In the genomic region with DNA sequence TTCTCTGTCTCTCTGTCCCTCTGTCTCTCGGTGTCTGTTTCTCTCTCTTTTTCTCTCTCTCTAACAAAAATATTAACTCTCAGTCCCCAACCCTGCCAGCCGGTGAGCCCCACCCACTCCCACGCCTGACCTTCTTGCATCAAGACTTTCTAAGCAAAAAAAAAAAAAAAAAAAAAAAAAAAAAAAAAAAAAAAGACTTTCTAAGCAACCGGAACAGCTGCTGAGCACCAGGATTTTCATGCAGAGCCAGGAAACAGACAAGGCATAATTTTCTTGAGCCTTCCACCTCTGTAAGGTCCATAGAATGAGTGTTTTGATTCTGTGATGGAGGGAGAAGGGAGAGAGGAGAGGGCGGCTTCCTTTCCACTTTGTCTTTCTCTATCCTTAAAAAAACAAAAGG, we compare ENCODE assay signal across 9 mouse cellular contexts.
DNase-seq lines count a peak whose midpoint lies in the region; ATAC-seq and TF ChIP-seq lines count a peak whose summit lies in the region.
"Had no signal": no experiment of that assay in that cellular context is flagged by ENCODE, and none has a peak within 500 bp of the region (broad histone marks: within the 10 kb centered on the region; RNA-seq: fewer than 3 reads in every experiment).

No protein-coding gene starts in this region.

- no peak overlapping the region for H3K9ac ChIP-seq in hindbrain, postnatal 0 days (replicated peaks; ENCODE audit: low read length)
- H3K9ac ChIP-seq in hindbrain, embryonic 13.5 days: no peak overlapping the region
- H3K9ac ChIP-seq: hindbrain, embryonic 15.5 days had no signal

- TF ChIP-seq CTCF in hindbrain, postnatal 0 days (IDR thresholded peaks at IDR 0.05; ENCODE audit: low read depth): no peak

- H3K27me3 ChIP-seq in hindbrain, postnatal 0 days (ENCODE audit: insufficient read depth, low read length): no peaks in the 10 kb centered on the region
- no peaks in the 10 kb centered on the region for H3K27me3 ChIP-seq in hindbrain, embryonic 13.5 days
- H3K27me3 ChIP-seq: hindbrain, embryonic 15.5 days had no signal

- ATAC-seq in hindbrain, postnatal 0 days: no peak
- no peak for ATAC-seq in hindbrain, embryonic 13.5 days (ENCODE audit: low FRiP score)

- H3K4me2 ChIP-seq in hindbrain, postnatal 0 days (ENCODE audit: low read depth, low read length): no peak overlapping the region
- H3K4me2 ChIP-seq in hindbrain, embryonic 13.5 days: no peak overlapping the region
- H3K4me2 ChIP-seq: hindbrain, embryonic 15.5 days had no signal

- H3K9me3 ChIP-seq in hindbrain, postnatal 0 days (ENCODE audit: low read length): no peaks in the 10 kb centered on the region
- H3K9me3 ChIP-seq in hindbrain, embryonic 13.5 days: no peaks in the 10 kb centered on the region
- H3K9me3 ChIP-seq: hindbrain, embryonic 15.5 days had no signal

- H3K4me3 ChIP-seq in hindbrain, postnatal 0 days (ENCODE audit: low read length): no peak overlapping the region
- H3K4me3 ChIP-seq in hindbrain, embryonic 13.5 days: no peak overlapping the region
- H3K4me3 ChIP-seq: hindbrain, embryonic 15.5 days had no signal

- DNase-seq in hindbrain, postnatal 0 days (ENCODE audit: low spot score): peak; percentile 19
- peak; percentile 66 for DNase-seq in CD4-positive, CD25-positive, alpha-beta regulatory T cell, adult 2 months (ENCODE audit: low read depth, low spot score)
- peak; percentile 1 for DNase-seq in T-cell, adult 2 months (ENCODE audit: low spot score)
- DNase-seq in kidney, postnatal 14 days: peak; percentile 17
- DNase-seq in frontal cortex, adult 2 months (ENCODE audit: extremely low spot score in 1 of 2, low spot score in 1 of 2): no peak
- no peak for DNase-seq in left cerebral cortex, adult 8-10 months (ENCODE audit: low spot score in 2 of 2)
- no peak for DNase-seq in urinary bladder, postnatal 10 days (ENCODE audit: low spot score)

- 38% methylated on average over 5 of the region's 5 CpGs for WGBS in hindbrain, postnatal 0 days
- WGBS in hindbrain, embryonic 13.5 days: 31% methylated on average over 5 of the region's 5 CpGs

- H3K27ac ChIP-seq in hindbrain, postnatal 0 days: no peak overlapping the region
- H3K27ac ChIP-seq in hindbrain, embryonic 13.5 days: no peak overlapping the region
- H3K27ac ChIP-seq: hindbrain, embryonic 15.5 days had no signal

- no peaks in the 10 kb centered on the region for H3K4me1 ChIP-seq in hindbrain, postnatal 0 days (ENCODE audit: insufficient read depth, low read length)
- peaks cover 16% of the 10 kb centered on the region for H3K4me1 ChIP-seq in hindbrain, embryonic 13.5 days (replicated peaks)
- H3K4me1 ChIP-seq: hindbrain, embryonic 15.5 days had no signal

- no peaks in the 10 kb centered on the region for H3K36me3 ChIP-seq in hindbrain, postnatal 0 days (ENCODE audit: insufficient read depth, low read length)
- H3K36me3 ChIP-seq in hindbrain, embryonic 13.5 days: no peaks in the 10 kb centered on the region
- H3K36me3 ChIP-seq: hindbrain, embryonic 15.5 days had no signal

Comparison
In these comparisons a context has a peak if more than half of its experiments do, and no peak if none do; other contexts are left out.
1. DNase-seq: peak in hindbrain, postnatal 0 days (single experiment), CD4-positive, CD25-positive, alpha-beta regulatory T cell, adult 2 months (single experiment), T-cell, adult 2 months (single experiment) and kidney, postnatal 14 days (single experiment); none in frontal cortex, adult 2 months (0 of 2), left cerebral cortex, adult 8-10 months (0 of 2) and urinary bladder, postnatal 10 days (single experiment).